Mouse (Mus musculus) heart, embryonic 14.5 days (tissue): ENCODE data around the gene Agap1. TPM values are rescaled to one million over a fixed set of nuclear protein-coding genes. Genes with fewer than 3 reads are reported as not detected.

Experiments
- ATAC-seq: fragments of 200-750 bp; cut with Nextera tagmentation; 2 replicates; pipeline ENCODE4 v1.8.0; 2017; ENCODE audit warnings: low read depth, moderate TSS enrichment; ENCODE audit not compliant: insufficient number of reproducible peaks, insufficient read depth, low FRiP score
- H3K27ac ChIP-seq, 2 experiments: fragments of 200-500 bp in 1 of 2; fragments of 300-500 bp in 1 of 2; sonication (generic) in 1 of 2; replicated peaks in 1 of 2; 2 replicates each; pipeline ENCODE4 v1.5.1; 2012 to 2014; ENCODE audit warnings: low read depth in 2 of 2, low read length in 2 of 2, control low read depth in 1 of 2, mild to moderate bottlenecking in 1 of 2, mixed read lengths in 1 of 2; ENCODE audit not compliant: control insufficient read depth in 1 of 2, insufficient read depth in 1 of 2
- H3K27me3 ChIP-seq: fragments of 300-500 bp; sonication (generic); 2 replicates; pipeline ENCODE4 v1.6.1; 2014; ENCODE audit warnings: mild to moderate bottlenecking, low read length, control low read depth; ENCODE audit not compliant: control insufficient read depth, insufficient read depth
- H3K36me3 ChIP-seq: fragments of 300-500 bp; sonication (generic); 2 replicates; pipeline ENCODE4 v1.6.1; 2014; ENCODE audit warnings: mild to moderate bottlenecking, control low read depth, low read length, mixed read lengths; ENCODE audit not compliant: control insufficient read depth, insufficient read depth
- H3K4me1 ChIP-seq, 2 experiments: fragments of 200-500 bp in 1 of 2; fragments of 300-500 bp in 1 of 2; sonication (generic) in 1 of 2; 2 replicates each; pipeline ENCODE4 v1.6.1; 2012 to 2014; ENCODE audit warnings: low read length in 2 of 2, control low read depth in 1 of 2, mixed read lengths in 1 of 2; ENCODE audit not compliant: control insufficient read depth in 2 of 2, insufficient read depth in 2 of 2
- H3K4me2 ChIP-seq: fragments of 300-500 bp; sonication (generic); 2 replicates; pipeline ENCODE4 v1.6.1; 2014; ENCODE audit warnings: mild to moderate bottlenecking, low read length
- H3K4me3 ChIP-seq, 2 experiments: fragments of 200-500 bp in 1 of 2; fragments of 300-500 bp in 1 of 2; sonication (generic) in 1 of 2; 2 replicates each; pipeline ENCODE4 v1.5.1; 2012 to 2014; ENCODE audit warnings: low read length in 2 of 2, mild to moderate bottlenecking in 2 of 2, control low read depth in 1 of 2, low read depth in 1 of 2, moderate library complexity in 1 of 2; ENCODE audit not compliant: control insufficient read depth in 1 of 2, insufficient read depth in 1 of 2
- H3K9ac ChIP-seq: fragments of 300-500 bp; sonication (generic); 2 replicates; pipeline ENCODE4 v1.6.1; 2014; ENCODE audit warnings: mild to moderate bottlenecking, low read length
- H3K9me3 ChIP-seq: fragments of 300-500 bp; sonication (generic); 2 replicates; pipeline ENCODE4 v1.6.1; 2016; ENCODE audit warnings: low read length, control low read depth; ENCODE audit not compliant: control insufficient read depth
- WGBS: fragments of 180-500 bp; shearing (Covaris S2); extraction: QIAGEN DNeasy Blood & Tissue Kit; methylation state at CpG from one replicate; pipeline ENCODE4 v1.1.7; 2014; 5-methylcytosine and 5-hydroxymethylcytosine counted together
- polyA plus RNA-seq: library from polyadenylated mRNA; unstranded; fragments of >200 nt; fragmentation: Nextera tagmentation; extraction: Ambion mirVana; gene quantifications from 2 replicates; pipeline ENCODE4 v1.2.1, GENCODE M21; 2014

Agap1 gene
- polyA plus RNA-seq, 1 experiment from 2014 or later = 17.0 TPM

- Histone ChIP-seq H3K9me3 (no peaks in the 10 kb centered on the region), H3K36me3 (no peaks in the 10 kb centered on the region), H3K9ac (no peak overlapping the region), H3K4me1 (peaks cover 4 to 19% of the 10 kb centered on the region in 2 experiments; a peak in 3 of 4 replicates), H3K4me2 (no peak overlapping the region), H3K4me3 (no peak overlapping the region), H3K27me3 (peaks cover 100% of the 10 kb centered on the region), H3K27ac (no peak overlapping the region)
- 8% methylated on average over 19 of the region's 19 CpGs for WGBS
- ATAC-seq = no peak
Measured at GRCm38 (mm10) chr1:89934316-89935260, 480.0 kb downstream of the Agap1 start.

GRCm38 (mm10) chr1:89935493-89936348, 481.1 kb downstream of the Agap1 start:
- no peaks in the 10 kb centered on the region for H3K36me3 ChIP-seq

GRCm38 (mm10) chr1:89938884-89939595, 484.4 kb downstream of the Agap1 start:
- Histone ChIP-seq H3K36me3 (no peaks in the 10 kb centered on the region), H3K4me3 (no peak overlapping the region), H3K9ac (no peak overlapping the region), H3K27ac (no peak overlapping the region), H3K4me2 (no peak overlapping the region), H3K27me3 (peaks cover 96% of the 10 kb centered on the region), H3K9me3 (no peaks in the 10 kb centered on the region), H3K4me1 (peaks cover 4 to 11% of the 10 kb centered on the region in 2 experiments; a peak in 3 of 4 replicates)
- ATAC-seq = no peak
- 26% methylated on average over 16 of the region's 16 CpGs for WGBS

More at GRCm38 (mm10) chr1:89935493-89936348, 481.1 kb downstream of the Agap1 start:
- no peak for ATAC-seq
- Histone ChIP-seq H3K27me3 (peaks cover 98% of the 10 kb centered on the region), H3K4me2 (no peak overlapping the region), H3K4me1 (peaks cover 6 to 7% of the 10 kb centered on the region in 2 experiments; a peak in 3 of 4 replicates), H3K9me3 (no peaks in the 10 kb centered on the region), H3K9ac (no peak overlapping the region), H3K4me3 (no peak overlapping the region), H3K27ac (no peak overlapping the region)
- WGBS = 2% methylated on average over 27 of the region's 29 CpGs

DNA sequence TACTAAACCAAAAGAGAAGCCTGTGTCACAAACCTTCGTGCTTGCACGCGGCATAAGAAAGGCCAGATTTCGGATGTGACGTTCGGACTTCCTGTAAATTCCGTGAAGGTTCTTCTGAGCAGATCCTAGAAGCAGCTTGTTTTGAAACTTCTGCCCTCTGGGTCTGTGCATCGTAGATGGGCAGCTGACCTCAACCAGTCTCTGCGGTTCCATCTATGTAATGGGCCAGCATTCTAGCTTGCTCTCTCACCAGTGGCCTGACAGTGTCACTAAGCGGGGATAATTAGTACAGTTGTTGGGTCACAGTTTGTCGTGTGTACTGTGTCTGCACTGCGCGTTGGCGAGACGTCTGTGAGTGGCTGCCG, 485.0 kb downstream of the Agap1 start:
- H3K4me1 ChIP-seq = peaks cover 4 to 11% of the 10 kb centered on the region in 2 experiments; a peak in 3 of 4 replicates

DNA sequence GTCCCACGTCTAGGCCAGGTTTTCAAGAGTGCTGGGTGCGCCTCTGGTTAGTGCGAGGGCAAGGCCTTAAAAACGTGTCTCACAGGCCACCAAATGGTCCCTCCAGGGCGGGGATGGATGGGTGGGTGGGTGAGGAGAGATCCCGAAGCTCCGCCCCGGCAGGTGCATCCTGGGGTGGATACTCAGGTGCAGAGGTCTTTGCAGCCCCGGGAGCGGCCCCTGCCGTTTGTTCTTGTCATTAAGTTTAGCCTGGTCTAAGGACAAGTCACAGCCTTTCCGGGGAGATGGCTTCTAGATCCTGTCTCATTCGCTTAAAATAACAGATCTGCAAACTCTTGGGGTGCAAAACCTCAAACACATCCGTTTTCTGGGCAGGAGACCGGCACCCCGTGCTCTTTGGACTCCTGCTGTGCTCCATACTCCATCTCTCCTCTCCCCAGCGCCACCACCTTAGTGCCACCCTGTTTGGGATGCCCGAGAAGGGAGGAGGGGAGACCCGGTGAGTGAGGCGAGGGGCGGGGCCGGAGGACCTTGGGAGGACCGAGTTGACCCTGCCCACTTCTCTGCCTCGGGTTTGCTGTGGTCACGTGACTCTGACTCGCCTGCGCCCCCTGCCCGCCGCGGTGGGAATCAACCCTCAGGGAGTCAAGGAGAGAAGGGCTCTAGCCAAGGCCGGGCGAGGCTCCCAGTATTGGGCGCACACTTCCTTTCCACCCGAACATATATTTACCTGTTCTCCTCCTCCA, 485.5 kb downstream of the Agap1 start:
- Histone ChIP-seq H3K27ac (no peak overlapping the region), H3K4me1 (peaks cover 4 to 11% of the 10 kb centered on the region in 2 experiments; a peak in 3 of 4 replicates), H3K9me3 (no peaks in the 10 kb centered on the region), H3K4me3 (peak overlapping the region; percentile 12 to 13; a peak in 2 of 4 replicates), H3K36me3 (no peaks in the 10 kb centered on the region), H3K27me3 (peaks cover 95% of the 10 kb centered on the region), H3K9ac (no peak overlapping the region), H3K4me2 (peak overlapping the region; percentile 40)
- no peak for ATAC-seq
- whole genome bisulfite sequencing = 5% methylated on average over 32 of the region's 34 CpGs

More for the DNA sequence above, 485.0 kb downstream of the Agap1 start:
- Histone ChIP-seq H3K27me3 (peaks cover 96% of the 10 kb centered on the region), H3K36me3 (no peaks in the 10 kb centered on the region), H3K9ac (no peak overlapping the region), H3K4me3 (no peak overlapping the region), H3K27ac (no peak overlapping the region), H3K4me2 (no peak overlapping the region), H3K9me3 (no peaks in the 10 kb centered on the region)
- WGBS = 29% methylated on average over 16 of the region's 16 CpGs
- no peak for ATAC-seq

DNA sequence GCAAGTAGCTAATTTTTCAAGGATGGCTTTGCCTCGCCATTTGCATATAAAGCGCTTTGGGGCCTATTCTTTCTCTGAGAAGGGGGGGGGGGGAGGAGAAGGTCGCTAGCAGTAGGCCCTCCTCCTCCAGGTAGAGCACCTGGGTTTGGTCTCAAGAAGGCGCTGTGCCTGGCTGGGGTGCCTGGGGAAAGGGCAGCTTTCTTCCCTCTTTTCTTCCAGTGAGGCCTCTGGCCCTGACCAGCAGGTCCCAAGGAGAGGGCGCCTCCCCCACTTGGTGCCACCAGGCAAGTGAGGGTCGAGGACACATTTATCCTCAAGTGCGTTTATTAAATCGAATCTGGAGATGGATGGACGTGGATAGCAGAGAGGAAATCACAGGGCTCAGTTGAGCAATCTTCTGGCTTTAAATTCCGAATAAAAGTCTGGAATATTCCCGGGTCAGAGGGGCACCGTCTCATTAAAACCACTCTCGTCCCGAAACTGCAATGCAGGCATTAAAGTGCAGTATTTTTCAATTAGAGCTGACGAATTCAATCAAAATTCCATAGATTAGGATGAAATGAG, 486.4 kb downstream of the Agap1 start:
- Histone ChIP-seq H3K36me3 (no peaks in the 10 kb centered on the region), H3K4me1 (peaks cover 4 to 11% of the 10 kb centered on the region in 2 experiments; a peak in 3 of 4 replicates), H3K4me3 (no peak overlapping the region), H3K27ac (no peak overlapping the region), H3K4me2 (peak overlapping the region; percentile 66; the same call in 1 of the 2 replicates), H3K27me3 (peaks cover 95% of the 10 kb centered on the region), H3K9ac (no peak overlapping the region), H3K9me3 (no peaks in the 10 kb centered on the region)
- ATAC-seq = no peak
- WGBS = 20% methylated on average over 15 of the region's 15 CpGs
